Mouse (Mus musculus) MEL (cell line): ENCODE results near the gene Mgll. TPM values are rescaled to one million over a fixed set of nuclear protein-coding genes. Genes with fewer than 3 reads are reported as not detected.

Experiments
- DNase-seq: peaks from one replicate; pipeline ENCODE4 v3.0.0; 2011; ENCODE audit warnings: low read depth, low spot score
- H3K27ac ChIP-seq: 2 replicates; pipeline ENCODE4 v1.5.1; 2012; ENCODE audit warnings: low read depth, mild to moderate bottlenecking, control low read depth, low read length, moderate library complexity; ENCODE audit not compliant: control insufficient read depth
- H3K27me3 ChIP-seq, 2 experiments: fragments of 150-350 bp in 1 of 2; sonication (generic) in 1 of 2; 2 replicates each; pipeline ENCODE4 v1.6.1; 2012; ENCODE audit warnings: low read length in 2 of 2, mild to moderate bottlenecking in 2 of 2, improper control_type of control experiment in 1 of 2, moderate library complexity in 1 of 2; ENCODE audit not compliant: insufficient read depth in 2 of 2, control insufficient read depth in 1 of 2
- H3K36me3 ChIP-seq, 2 experiments: 2 replicates each; pipeline ENCODE4 v1.6.1; 2012 to 2014; ENCODE audit warnings: low read length in 2 of 2, improper control_type of control experiment in 1 of 2, inconsistent platforms in 1 of 2, mild to moderate bottlenecking in 1 of 2; ENCODE audit not compliant: insufficient read depth in 2 of 2, control insufficient read depth in 1 of 2
- H3K4me1 ChIP-seq, 2 experiments: fragments of 150-350 bp in 1 of 2; sonication (generic) in 1 of 2; 2 replicates each; pipeline ENCODE4 v1.6.1; 2012; ENCODE audit warnings: low read length in 2 of 2, improper control_type of control experiment in 1 of 2, mild to moderate bottlenecking in 1 of 2; ENCODE audit not compliant: insufficient read depth in 2 of 2, control insufficient read depth in 1 of 2
- H3K4me3 ChIP-seq, 2 experiments: fragments of 150-350 bp in 1 of 2; sonication (generic) in 1 of 2; 2 replicates each; pipeline ENCODE4 v1.5.1; 2012; ENCODE audit warnings: low read depth in 2 of 2, low read length in 2 of 2, mild to moderate bottlenecking in 2 of 2, moderate library complexity in 2 of 2, control low read depth in 1 of 2, improper control_type of control experiment in 1 of 2; ENCODE audit not compliant: control insufficient read depth in 1 of 2, insufficient read depth in 1 of 2
- H3K79me2 ChIP-seq: 2 replicates; pipeline ENCODE4 v1.6.1; 2012; ENCODE audit warnings: mild to moderate bottlenecking, low read length, moderate library complexity; ENCODE audit not compliant: control insufficient read depth, poor library complexity, insufficient read depth
- H3K9ac ChIP-seq: 2 replicates; pipeline ENCODE4 v1.6.1; 2012; ENCODE audit warnings: low read depth, mild to moderate bottlenecking, control low read depth, low read length, moderate library complexity; ENCODE audit not compliant: control insufficient read depth, poor library complexity, severe bottlenecking
- H3K9me3 ChIP-seq: fragments of 150-350 bp; sonication (generic); replicated peaks from 2 replicates; pipeline ENCODE4 v1.6.1; 2012; ENCODE audit warnings: mild to moderate bottlenecking, low read length, improper control_type of control experiment, moderate library complexity; ENCODE audit not compliant: insufficient read depth
- BHLHE40 ChIP-seq: IDR thresholded peaks from 2 replicates; pipeline ENCODE4 v1.6.1; 2012; ENCODE audit warnings: low read depth, mild to moderate bottlenecking, inconsistent platforms, low read length, improper control_type of control experiment, borderline replicate concordance
- CHD1 ChIP-seq: IDR thresholded peaks from 2 replicates; pipeline ENCODE4 v1.6.1; 2012; ENCODE audit warnings: low read depth, mild to moderate bottlenecking, inconsistent platforms, low read length, improper control_type of control experiment
- CTCF ChIP-seq, 3 experiments: IDR thresholded peaks in 2 of 3; conservative IDR thresholded peaks in 1 of 3; 2 replicates each; pipeline ENCODE4 v1.5.1; 2011 to 2012; ENCODE audit warnings: low read length in 3 of 3, low read depth in 2 of 3, mild to moderate bottlenecking in 2 of 3, improper control_type of control experiment in 1 of 3, inconsistent platforms in 1 of 3, mixed read lengths in 1 of 3, moderate library complexity in 1 of 3; ENCODE audit not compliant: control insufficient read depth in 1 of 3, insufficient read depth in 1 of 3, poor library complexity in 1 of 3, severe bottlenecking in 1 of 3
- E2F4 ChIP-seq: IDR thresholded peaks from 2 replicates; pipeline ENCODE4 v1.6.1; 2011; ENCODE audit warnings: low read depth, low read length, improper control_type of control experiment, borderline replicate concordance
- ELF1 ChIP-seq: IDR thresholded peaks from 2 replicates; pipeline ENCODE4 v1.6.1; 2014; ENCODE audit warnings: low read depth, mild to moderate bottlenecking, inconsistent platforms, low read length, improper control_type of control experiment, moderate library complexity
- ETS1 ChIP-seq: IDR thresholded peaks from 2 replicates; pipeline ENCODE4 v1.6.1; 2012; ENCODE audit warnings: low read depth, mild to moderate bottlenecking, inconsistent platforms, low read length, improper control_type of control experiment, moderate library complexity
- GABPA ChIP-seq: IDR thresholded peaks from 2 replicates; pipeline ENCODE4 v1.6.1; 2012; ENCODE audit warnings: low read depth, mild to moderate bottlenecking, inconsistent platforms, low read length, improper control_type of control experiment, moderate library complexity
- GATA1 ChIP-seq: IDR thresholded peaks from 2 replicates; pipeline ENCODE4 v1.6.1; 2011; ENCODE audit warnings: low read depth, low read length, improper control_type of control experiment
- HCFC1 ChIP-seq: IDR thresholded peaks from 2 replicates; pipeline ENCODE4 v1.6.1; 2012; ENCODE audit warnings: low read depth, mild to moderate bottlenecking, inconsistent platforms, low read length, improper control_type of control experiment, moderate library complexity
- MAFK ChIP-seq: IDR thresholded peaks from 2 replicates; pipeline ENCODE4 v1.6.1; 2011; ENCODE audit warnings: low read depth, mild to moderate bottlenecking, low read length, improper control_type of control experiment, borderline replicate concordance
- MEF2A ChIP-seq: IDR thresholded peaks from 2 replicates; pipeline ENCODE4 v1.6.1; 2014; ENCODE audit warnings: low read depth, mild to moderate bottlenecking, inconsistent platforms, low read length, improper control_type of control experiment; ENCODE audit not compliant: poor library complexity, insufficient replicate concordance, severe bottlenecking; ENCODE audit errors: extremely low read depth
- MXI1 ChIP-seq: IDR thresholded peaks from 2 replicates; pipeline ENCODE4 v1.6.1; 2011; ENCODE audit warnings: mild to moderate bottlenecking, low read depth, low read length, improper control_type of control experiment
- MYB ChIP-seq: IDR thresholded peaks from 2 replicates; pipeline ENCODE4 v1.6.1; 2011; ENCODE audit warnings: mild to moderate bottlenecking, low read depth, low read length, improper control_type of control experiment
- MYC ChIP-seq: IDR thresholded peaks from 2 replicates; pipeline ENCODE4 v1.6.1; 2011; ENCODE audit warnings: low read depth, mild to moderate bottlenecking, low read length, improper control_type of control experiment, moderate library complexity
- NELFE ChIP-seq: IDR thresholded peaks from 2 replicates; pipeline ENCODE4 v1.6.1; 2011; ENCODE audit warnings: low read depth, low read length, improper control_type of control experiment
- NRF1 ChIP-seq: IDR thresholded peaks from 2 replicates; pipeline ENCODE4 v1.6.1; 2014; ENCODE audit warnings: low read depth, mild to moderate bottlenecking, inconsistent platforms, low read length, improper control_type of control experiment, moderate library complexity; ENCODE audit not compliant: poor library complexity, insufficient read depth, severe bottlenecking
- POLR2A ChIP-seq, 2 experiments: IDR thresholded peaks; 2 replicates each; pipeline ENCODE4 v1.6.1; 2011 to 2012; ENCODE audit warnings: low read length in 2 of 2, mild to moderate bottlenecking in 2 of 2, control low read depth in 1 of 2, improper control_type of control experiment in 1 of 2, low read depth in 1 of 2, moderate library complexity in 1 of 2; ENCODE audit not compliant: control insufficient read depth in 1 of 2, insufficient read depth in 1 of 2, poor library complexity in 1 of 2
- POLR2AphosphoS2 ChIP-seq: IDR thresholded peaks from 2 replicates; pipeline ENCODE4 v1.6.1; 2011; ENCODE audit warnings: low read length, improper control_type of control experiment
- POLR2AphosphoS5 ChIP-seq: IDR thresholded peaks from 2 replicates; pipeline ENCODE4 v1.6.1; 2012; ENCODE audit warnings: low read depth, borderline replicate concordance, mild to moderate bottlenecking, inconsistent platforms, low read length, moderate library complexity, mixed read lengths
- RCOR1 ChIP-seq: IDR thresholded peaks from 2 replicates; pipeline ENCODE4 v1.6.1; 2012; ENCODE audit warnings: low read depth, mild to moderate bottlenecking, inconsistent platforms, low read length, improper control_type of control experiment
- SIN3A ChIP-seq: IDR thresholded peaks from 2 replicates; pipeline ENCODE4 v1.6.1; 2012; ENCODE audit warnings: low read length, improper control_type of control experiment, inconsistent platforms
- SMC3 ChIP-seq: IDR thresholded peaks from 2 replicates; pipeline ENCODE4 v1.6.1; 2011; ENCODE audit warnings: low read depth, low read length, improper control_type of control experiment
- TAL1 ChIP-seq: IDR thresholded peaks from 2 replicates; pipeline ENCODE4 v1.6.1; 2012; ENCODE audit warnings: mild to moderate bottlenecking, inconsistent platforms, low read length, moderate library complexity, mixed read lengths
- UBTF ChIP-seq: IDR thresholded peaks from 2 replicates; pipeline ENCODE4 v1.6.1; 2012; ENCODE audit warnings: low read depth, mild to moderate bottlenecking, inconsistent platforms, low read length, improper control_type of control experiment, moderate library complexity, borderline replicate concordance; ENCODE audit not compliant: insufficient read depth
- USF1 ChIP-seq: IDR thresholded peaks from 2 replicates; pipeline ENCODE4 v1.6.1; 2014; ENCODE audit warnings: low read depth, mild to moderate bottlenecking, inconsistent platforms, low read length, improper control_type of control experiment, moderate library complexity
- USF2 ChIP-seq, 2 experiments: IDR thresholded peaks; 2 replicates each; pipeline ENCODE4 v1.6.1; 2011 to 2012; ENCODE audit warnings: improper control_type of control experiment in 2 of 2, low read length in 2 of 2, borderline replicate concordance in 1 of 2, inconsistent platforms in 1 of 2, low read depth in 1 of 2, mild to moderate bottlenecking in 1 of 2; ENCODE audit not compliant: insufficient read depth in 1 of 2
- ZC3H11A ChIP-seq: IDR thresholded peaks from 2 replicates; pipeline ENCODE4 v1.6.1; 2012; ENCODE audit warnings: low read depth, mild to moderate bottlenecking, inconsistent platforms, low read length, improper control_type of control experiment
- ZKSCAN1 ChIP-seq: IDR thresholded peaks from 2 replicates; pipeline ENCODE4 v1.6.1; 2012; ENCODE audit warnings: low read depth, mild to moderate bottlenecking, inconsistent platforms, low read length, improper control_type of control experiment, moderate library complexity
- ZNF384 ChIP-seq: IDR thresholded peaks from 2 replicates; pipeline ENCODE4 v1.6.1; 2012; ENCODE audit warnings: low read depth, mild to moderate bottlenecking, inconsistent platforms, low read length, improper control_type of control experiment
- polyA plus RNA-seq, 2 experiments: library from polyadenylated mRNA; stranded (reverse) in 1 of 2; unstranded in 1 of 2; fragments of >175 nt in 1 of 2; fragments of >200 nt in 1 of 2; gene quantifications; 2 replicates each; pipeline versions ENCODE4 v1.2.1 to v1.2.4; 2012; ENCODE audit warnings: low replicate concordance in 2 of 2, low read depth in 1 of 2; ENCODE audit not compliant: insufficient read length in 2 of 2, insufficient read depth in 1 of 2, missing spikeins in 1 of 2
- total RNA-seq: library from RNA; depleted of rRNA; stranded (reverse); fragments of 300-350 nt; gene quantifications from 2 replicates; pipeline ENCODE4 v1.2.3, GENCODE M21; 2012

Gene Mgll
- total and polyA plus RNA-seq, 3 experiments, result not detected

GRCm38 (mm10) chr6:88835047-88835446 lies 110.8 kb downstream of the Mgll start:
- TF ChIP-seq SIN3A (no peak), MYB (no peak), ZNF384 (no peak), ZKSCAN1 (no peak), POLR2AphosphoS5 (no peak), RCOR1 (no peak), ETS1 (no peak), CTCF (IDR thresholded peaks at IDR 0.05 in 2 of 3, conservative IDR thresholded peaks at IDR 0.05 in 1 of 3; ENCODE audit: control insufficient read depth in 1 of 3, insufficient read depth in 1 of 3, low read depth in 2 of 3, low read length in 3 of 3, poor library complexity in 1 of 3, severe bottlenecking in 1 of 3) (no peak), USF2 (IDR thresholded peaks at IDR 0.05; ENCODE audit: borderline replicate concordance in 1 of 2, insufficient read depth in 1 of 2, low read depth in 1 of 2, low read length in 2 of 2) (no peak), HCFC1 (no peak), MEF2A (no peak), E2F4 (no peak), UBTF (no peak), USF1 (no peak), GATA1 (no peak), ZC3H11A (no peak), SMC3 (no peak)
- H3K9ac ChIP-seq, result no peak overlapping the region
- peaks cover 0 to 3% of the 10 kb centered on the region in 2 experiments; a peak in 1 of 4 replicates for H3K36me3 ChIP-seq
- no peak overlapping the region for H3K4me3 ChIP-seq
- peaks cover 4% of the 10 kb centered on the region in 2 experiments; a peak in 3 of 4 replicates for H3K4me1 ChIP-seq
- no peaks in the 10 kb centered on the region for H3K9me3 ChIP-seq
- no peak for DNase-seq
- H3K27ac ChIP-seq, result no peak overlapping the region
- H3K79me2 ChIP-seq, result no peaks in the 10 kb centered on the region
- no peaks in the 10 kb centered on the region for H3K27me3 ChIP-seq

DNA sequence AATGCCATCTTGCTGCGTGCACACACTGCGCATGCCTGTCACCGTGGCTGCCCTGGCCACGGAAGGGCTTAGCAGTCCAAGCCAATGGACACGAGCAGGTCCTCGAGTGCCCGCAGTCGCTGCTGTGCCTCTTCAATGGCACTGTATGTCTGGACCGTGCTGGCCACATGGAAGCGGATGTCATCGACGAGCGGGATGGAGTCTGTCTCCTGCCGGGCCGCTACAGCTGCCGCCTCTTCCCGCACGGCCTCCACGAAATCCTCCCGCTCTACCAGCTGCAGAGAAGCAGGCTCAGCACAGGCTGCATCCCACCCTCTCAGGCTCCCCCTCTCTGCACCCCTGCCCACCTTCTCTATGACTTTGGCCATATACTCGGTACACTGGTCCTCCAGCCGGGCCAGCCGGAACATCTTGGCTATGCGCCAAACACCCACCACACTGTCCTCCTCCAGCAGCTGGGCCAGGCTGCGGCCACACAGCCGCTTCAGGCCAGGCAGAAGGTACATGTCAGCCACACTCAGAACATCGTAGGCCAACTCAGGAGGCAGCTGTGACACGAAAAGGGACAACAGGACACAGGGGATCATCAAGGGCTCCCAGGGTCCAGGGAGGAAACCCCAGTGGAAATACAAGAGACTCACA lies 112.1 kb downstream of the Mgll start:
- Histone ChIP-seq H3K27me3 (no peaks in the 10 kb centered on the region), H3K79me2 (no peaks in the 10 kb centered on the region), H3K36me3 (peaks cover 0 to 3% of the 10 kb centered on the region in 2 experiments; a peak in 1 of 4 replicates), H3K4me3 (no peak overlapping the region), H3K9me3 (no peaks in the 10 kb centered on the region), H3K27ac (no peak overlapping the region), H3K4me1 (peaks cover 4 to 9% of the 10 kb centered on the region in 2 experiments), H3K9ac (no peak overlapping the region)
- TF ChIP-seq MXI1 (no peak), MEF2A (no peak), CHD1 (no peak), POLR2AphosphoS2 (no peak), MYC (no peak), RCOR1 (no peak), NELFE (no peak), TAL1 (no peak), CTCF (IDR thresholded peaks at IDR 0.05 in 2 of 3, conservative IDR thresholded peaks at IDR 0.05 in 1 of 3; ENCODE audit: control insufficient read depth in 1 of 3, insufficient read depth in 1 of 3, low read depth in 2 of 3, low read length in 3 of 3, poor library complexity in 1 of 3, severe bottlenecking in 1 of 3) (no peak), BHLHE40 (no peak), MYB (no peak), ZKSCAN1 (no peak), MAFK (no peak), E2F4 (no peak), HCFC1 (no peak), GABPA (no peak), POLR2A (IDR thresholded peaks at IDR 0.05; ENCODE audit: control insufficient read depth in 1 of 2, insufficient read depth in 1 of 2, low read depth in 1 of 2, low read length in 2 of 2, poor library complexity in 1 of 2) (no peak), NRF1 (no peak), ELF1 (no peak), SIN3A (no peak)
- no peak for DNase-seq
